18 mouse cellular contexts compared by ENCODE assay signal in the genomic region with DNA sequence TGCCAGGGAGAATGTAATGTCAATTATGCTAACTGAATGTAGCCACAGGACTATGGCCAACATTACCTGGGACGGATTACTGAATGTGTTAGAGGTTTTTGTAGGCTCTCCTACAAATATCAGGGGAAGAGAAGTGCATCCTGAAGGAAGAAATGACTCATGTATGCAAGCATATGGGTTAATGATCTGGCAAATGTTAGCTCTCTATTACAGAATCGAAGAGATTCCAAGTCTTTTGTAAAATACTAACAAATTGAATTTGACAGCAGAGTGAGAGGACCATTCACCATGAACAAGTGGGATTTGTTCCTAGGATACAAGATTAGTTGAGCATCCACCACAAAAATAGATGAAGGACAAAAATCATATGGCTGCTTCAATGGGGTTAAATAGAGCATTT.
"Had no signal": no experiment of that assay in that cellular context is flagged by ENCODE, and none has a peak within 500 bp of the region (broad histone marks: within the 10 kb centered on the region; RNA-seq: fewer than 3 reads in every experiment).

No protein-coding gene starts in this region.

- H3K9ac ChIP-seq: limb, embryonic 12.5 days; limb, embryonic 15.5 days; liver, embryonic 14.5 days; liver, postnatal 0 days; lung, embryonic 14.5 days; midbrain, embryonic 12.5 days; midbrain, embryonic 15.5 days; neural tube, embryonic 12.5 days; neural tube, embryonic 15.5 days had no signal

- H3K27ac ChIP-seq: kidney, postnatal 0 days; limb, embryonic 12.5 days; limb, embryonic 15.5 days; liver, embryonic 14.5 days; macrophage; midbrain, embryonic 12.5 days; midbrain, embryonic 15.5 days; neural tube, embryonic 12.5 days; neural tube, embryonic 15.5 days; stomach, postnatal 0 days had no signal

- H3K36me3 ChIP-seq: limb, embryonic 12.5 days; limb, embryonic 15.5 days; midbrain, embryonic 12.5 days; midbrain, embryonic 15.5 days; neural tube, embryonic 12.5 days; neural tube, embryonic 15.5 days had no signal

- H3K27me3 ChIP-seq: limb, embryonic 12.5 days; limb, embryonic 15.5 days; midbrain, embryonic 12.5 days; midbrain, embryonic 15.5 days; neural tube, embryonic 12.5 days; neural tube, embryonic 15.5 days had no signal

- H3K4me3 ChIP-seq: limb, embryonic 12.5 days; limb, embryonic 15.5 days; midbrain, embryonic 12.5 days; midbrain, embryonic 15.5 days; neural tube, embryonic 12.5 days; neural tube, embryonic 15.5 days had no signal

- ATAC-seq: liver, postnatal 0 days; lung, postnatal 0 days; midbrain, embryonic 15.5 days had no signal

- H3K4me1 ChIP-seq: limb, embryonic 12.5 days; limb, embryonic 15.5 days; midbrain, embryonic 12.5 days; midbrain, embryonic 15.5 days; neural tube, embryonic 12.5 days had no signal

- H3K9me3 ChIP-seq: limb, embryonic 12.5 days; limb, embryonic 15.5 days; midbrain, embryonic 12.5 days; midbrain, embryonic 15.5 days; neural tube, embryonic 12.5 days; neural tube, embryonic 15.5 days had no signal

- DNase-seq: kidney, adult 2 months; kidney, postnatal 25 days; left cerebral cortex, postnatal 4 days; liver, postnatal 0 days; lung, embryonic 14.5 days; thymus, postnatal 25 days had no signal

- H3K4me2 ChIP-seq: limb, embryonic 12.5 days; limb, embryonic 15.5 days; liver, embryonic 11.5 days; lung, embryonic 14.5 days; midbrain, embryonic 12.5 days; midbrain, embryonic 15.5 days; neural tube, embryonic 12.5 days; neural tube, embryonic 15.5 days had no signal
